Mouse (Mus musculus) brain, embryonic 14.5 days (tissue): ENCODE data around the gene Pusl1. TPM values are rescaled to one million over a fixed set of nuclear protein-coding genes. Genes with fewer than 3 reads are reported as not detected.

Experiments
- DNase-seq: peaks from one replicate; pipeline ENCODE4 v3.0.0-alpha.2; 2011; ENCODE audit warnings: low read depth
- CTCF ChIP-seq: fragments of 200-500 bp; IDR thresholded peaks from 2 replicates; pipeline ENCODE4 v1.5.1; 2012; ENCODE audit warnings: inconsistent platforms, mild to moderate bottlenecking, moderate library complexity, borderline replicate concordance; ENCODE audit not compliant: insufficient read depth, insufficient read length; ENCODE audit errors: extremely low read depth
- POLR2A ChIP-seq: fragments of 200-500 bp; IDR thresholded peaks from 2 replicates; pipeline ENCODE4 v1.6.1; 2012; ENCODE audit warnings: mild to moderate bottlenecking, inconsistent platforms, borderline replicate concordance; ENCODE audit not compliant: poor library complexity, insufficient read depth, insufficient read length, severe bottlenecking; ENCODE audit errors: extremely low read depth
- polyA plus RNA-seq: library from polyadenylated mRNA; depleted of rRNA; stranded (reverse); fragments of >200 nt; gene quantifications from 2 replicates; pipeline ENCODE4 v1.2.3, GENCODE M21; 2012

The Pusl1 gene
- polyA plus RNA-seq, 1 experiment, result 75.1 TPM

DNA sequence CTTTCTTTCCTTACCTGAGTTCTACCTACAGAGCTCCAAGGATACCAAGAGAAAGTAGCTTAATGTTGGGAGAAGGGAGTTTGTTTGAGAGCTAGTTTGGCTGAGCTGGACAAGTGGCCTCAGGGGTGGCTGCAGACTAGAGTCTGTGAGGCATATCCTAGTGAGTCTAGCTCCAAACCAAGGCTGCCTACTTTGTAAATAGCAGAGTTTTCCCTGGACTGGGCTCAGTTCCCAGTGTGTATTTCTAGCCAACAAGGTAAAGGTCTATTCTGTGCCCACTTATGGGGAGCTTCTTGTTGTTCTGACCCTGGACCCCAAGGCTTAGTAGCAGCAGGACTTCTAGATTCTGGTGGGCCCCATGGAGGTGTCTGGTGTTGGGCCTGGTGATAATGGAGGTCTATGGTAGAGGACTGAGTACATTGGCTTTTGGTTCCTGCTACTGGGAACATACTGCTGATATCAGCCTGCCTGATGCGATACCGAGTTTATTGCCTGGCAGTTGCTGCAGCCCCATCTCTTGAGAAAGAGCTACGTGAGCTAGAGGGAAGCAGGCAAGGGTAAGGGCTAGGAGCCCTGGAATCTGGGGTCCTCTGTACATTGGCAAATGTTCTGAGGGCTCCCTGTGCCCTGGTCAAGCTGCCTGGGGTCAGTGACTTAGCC, 41.7 kb downstream of the Pusl1 start:
- no peak for TF ChIP-seq CTCF
- DNase-seq, result no peak

DNA sequence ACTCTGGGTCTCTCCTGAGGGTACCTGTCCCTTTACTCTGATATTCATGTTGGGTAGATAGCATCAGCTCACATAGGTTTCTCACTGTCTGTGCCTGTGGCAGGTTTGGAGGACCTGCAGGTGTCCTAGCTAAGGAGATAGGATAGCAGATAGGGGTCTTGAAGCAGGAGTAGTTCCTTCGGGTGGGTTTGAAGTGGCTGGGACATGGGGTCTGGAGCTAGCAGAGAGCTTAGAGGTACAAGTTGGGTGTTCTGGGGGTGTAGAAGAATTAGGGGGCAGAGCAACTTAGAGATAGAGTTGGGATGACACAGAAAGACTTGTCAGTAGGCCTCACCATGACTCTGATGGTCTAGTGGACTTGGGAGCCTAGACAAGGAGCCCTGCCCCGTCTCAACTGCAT, 42.2 kb downstream of the Pusl1 start:
- TF ChIP-seq POLR2A, result no peak
- TF ChIP-seq CTCF, result no peak
- no peak for DNase-seq

DNA sequence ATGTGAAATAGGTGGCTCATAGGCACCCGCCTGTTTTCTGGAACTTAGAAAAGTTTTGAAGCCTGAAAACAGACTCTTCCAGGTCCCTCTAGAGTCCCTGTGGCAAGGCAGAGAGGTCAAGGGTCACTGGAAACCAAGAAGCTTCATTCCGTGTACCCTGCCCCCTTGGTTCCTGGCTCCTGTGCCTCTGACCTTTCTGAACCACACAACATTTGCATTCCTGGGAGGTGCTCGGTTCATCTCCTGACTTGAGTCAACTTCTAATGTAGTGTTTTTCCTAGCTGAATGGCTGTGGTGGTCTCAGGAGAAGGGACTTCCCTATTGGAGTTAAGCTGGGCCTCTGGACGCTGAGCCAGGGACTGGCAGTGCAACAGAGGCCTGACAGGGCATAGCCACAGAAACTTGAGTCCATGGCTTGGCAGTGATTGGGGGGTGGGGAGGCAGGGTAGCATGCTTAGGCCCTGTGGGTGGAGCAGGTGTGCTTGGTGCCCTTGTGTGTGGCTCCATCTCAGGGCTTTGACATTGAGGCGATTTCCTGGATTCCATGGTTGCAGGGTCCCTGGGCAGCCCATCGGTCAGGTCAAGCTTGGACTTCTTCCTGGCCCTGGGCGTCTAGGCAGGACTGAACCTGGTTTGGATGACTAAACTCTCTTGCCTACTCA, 43.0 kb downstream of the Pusl1 start:
- TF ChIP-seq POLR2A (no peak), CTCF (no peak)
- no peak for DNase-seq

DNA sequence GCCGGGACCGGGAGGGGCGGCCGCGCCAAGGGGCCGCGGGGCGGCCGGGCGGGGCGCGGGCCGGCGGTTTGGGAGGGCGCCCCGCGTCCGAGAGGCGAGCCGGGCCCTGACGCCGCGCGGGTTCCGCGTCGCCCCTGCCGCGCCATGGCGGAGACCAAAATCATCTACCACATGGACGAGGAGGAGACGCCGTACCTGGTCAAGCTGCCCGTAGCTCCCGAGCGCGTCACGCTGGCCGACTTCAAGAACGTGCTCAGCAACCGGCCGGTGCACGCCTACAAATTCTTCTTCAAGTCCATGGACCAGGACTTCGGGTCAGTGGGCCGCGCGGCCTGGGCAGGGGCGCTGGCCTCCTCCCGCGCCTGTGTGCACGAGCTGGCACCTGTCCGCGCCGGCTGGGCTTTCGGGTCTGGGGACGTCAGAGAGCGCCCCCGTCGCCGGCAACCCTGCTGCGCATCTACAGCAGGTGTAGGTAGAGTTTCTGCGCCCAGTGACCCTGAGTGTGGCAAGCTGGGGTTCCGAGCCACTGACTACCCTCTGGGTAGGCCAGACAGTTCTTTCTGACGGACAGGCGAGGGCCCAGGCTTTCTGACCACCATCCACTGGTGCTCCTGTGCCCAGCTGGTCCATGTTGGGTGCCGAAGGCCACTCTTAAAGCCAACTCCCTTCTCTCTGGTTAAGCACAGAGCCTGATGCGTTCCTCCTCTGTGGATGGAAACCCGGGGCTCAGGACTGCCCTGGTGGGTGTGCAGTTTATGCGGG, 43.8 kb downstream of the Pusl1 start:
- TF ChIP-seq POLR2A (no peak), CTCF (no peak)
- DNase-seq, result peak; percentile 65

DNA sequence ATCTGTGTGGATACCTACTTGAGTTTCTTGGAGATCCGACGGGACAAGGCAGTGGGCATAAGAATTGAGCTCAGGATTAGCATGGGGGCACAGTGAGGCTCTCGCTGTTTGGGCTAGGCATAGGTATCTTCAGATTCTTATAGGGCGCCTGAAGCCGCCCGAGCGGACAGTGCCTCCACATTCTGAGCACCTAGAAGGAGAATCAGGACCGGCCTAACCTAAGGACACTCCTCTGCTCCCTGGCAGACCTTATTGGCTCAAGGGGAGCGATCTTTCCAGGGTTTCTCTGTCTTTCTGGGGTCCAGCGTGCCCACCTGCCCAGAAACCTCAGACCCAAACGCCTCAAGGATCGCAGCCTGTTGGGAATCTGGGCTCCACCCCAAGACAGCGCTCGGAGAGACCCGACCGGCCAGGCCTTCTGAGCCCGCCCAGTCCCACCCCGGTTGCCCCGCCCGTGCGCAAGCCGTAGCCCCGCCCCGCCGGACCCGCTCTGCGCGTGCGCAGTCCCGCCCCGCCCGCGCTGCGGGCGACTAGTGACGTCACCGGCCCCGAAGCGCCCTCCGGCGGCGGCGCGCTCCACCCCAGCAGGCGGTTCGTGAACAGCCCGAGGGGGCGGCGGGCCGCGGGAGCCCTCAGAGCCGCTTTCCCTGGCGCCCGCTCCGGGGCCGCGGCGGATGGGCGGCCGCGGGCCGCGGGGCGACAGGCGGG, 44.6 kb downstream of the Pusl1 start, which contains the start of gene Dvl1:
Dvl1 (plus strand) TSS at position 532 of the 708 bp plus-strand sequence.
- peak; percentile 95 for DNase-seq
- peak; percentile 39; the same call in 1 of the 2 replicates for TF ChIP-seq CTCF
- TF ChIP-seq POLR2A, result peak; percentile 76

DNA sequence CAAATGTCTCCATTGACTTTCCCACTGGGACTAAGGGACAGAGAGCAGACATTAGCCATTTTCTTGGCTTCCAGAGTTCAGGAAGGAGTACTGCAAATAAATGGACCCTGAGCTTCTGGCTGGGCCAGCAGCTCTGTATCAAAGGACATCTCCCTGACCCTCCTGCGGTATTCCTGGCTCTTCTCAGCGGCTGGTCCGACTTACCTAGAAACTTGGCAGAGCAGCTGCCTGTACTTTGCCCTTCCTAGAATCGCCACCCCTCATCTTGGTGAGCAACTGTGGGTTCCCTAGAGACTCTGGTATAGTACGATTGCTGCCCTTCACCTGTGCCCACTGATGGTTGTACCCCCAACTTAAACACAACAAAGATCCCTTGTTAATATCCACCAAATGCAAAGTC, 48.4 kb downstream of the Pusl1 start:
- no peak for TF ChIP-seq POLR2A
- no peak for TF ChIP-seq CTCF
- no peak for DNase-seq

DNA sequence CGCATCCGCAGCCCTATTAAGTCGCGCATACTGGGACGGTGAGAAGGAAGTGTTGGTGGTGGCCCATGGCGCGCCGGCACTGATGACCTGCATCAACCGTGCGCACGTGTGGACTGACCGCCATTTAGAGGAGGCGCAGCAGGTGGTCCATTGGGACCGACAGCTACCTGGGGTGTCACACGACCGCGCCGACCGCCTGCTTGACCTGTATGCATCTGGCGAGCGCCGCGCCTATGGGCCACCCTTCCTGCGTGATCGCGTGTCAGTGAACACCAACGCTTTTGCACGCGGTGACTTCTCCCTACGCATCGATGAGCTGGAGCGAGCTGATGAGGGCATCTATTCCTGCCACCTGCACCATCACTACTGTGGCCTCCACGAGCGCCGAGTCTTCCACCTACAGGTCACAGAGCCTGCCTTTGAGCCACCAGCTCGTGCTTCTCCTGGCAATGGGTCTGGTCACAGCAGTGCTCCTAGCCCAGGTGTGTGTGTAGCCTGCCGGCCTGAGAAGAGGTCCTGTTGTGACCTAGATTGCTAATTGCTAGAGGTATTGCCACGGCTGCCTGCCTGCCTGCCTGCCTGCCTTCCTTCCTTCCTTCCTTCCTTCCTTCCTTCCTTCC, 49.8 kb downstream of the Pusl1 start:
- DNase-seq, result no peak
- TF ChIP-seq POLR2A (no peak), CTCF (no peak)

DNA sequence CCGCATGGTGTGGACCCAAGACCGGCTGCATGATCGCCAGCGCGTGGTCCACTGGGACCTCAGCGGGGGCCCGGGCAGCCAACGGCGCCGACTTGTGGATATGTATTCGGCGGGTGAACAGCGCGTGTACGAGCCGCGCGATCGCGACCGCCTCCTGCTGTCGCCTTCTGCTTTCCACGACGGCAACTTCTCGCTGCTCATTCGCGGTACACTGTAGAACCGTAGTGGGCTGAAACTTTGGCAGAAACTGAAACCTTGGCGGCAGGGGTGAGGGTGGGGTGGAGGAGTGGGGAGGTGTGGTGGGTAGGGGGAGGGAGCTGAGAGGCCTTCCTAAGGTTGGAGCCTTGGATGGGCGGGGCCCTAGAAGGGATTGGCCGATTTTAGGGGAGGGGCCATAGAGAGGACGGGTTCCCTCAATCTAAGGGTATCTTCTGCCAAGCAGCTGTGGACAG, 50.6 kb downstream of the Pusl1 start:
- TF ChIP-seq CTCF, result 0 out of 2 replicates have a peak, but pooled peaks have one; percentile 12
- no peak for TF ChIP-seq POLR2A
- peak; percentile 43 for DNase-seq

DNA sequence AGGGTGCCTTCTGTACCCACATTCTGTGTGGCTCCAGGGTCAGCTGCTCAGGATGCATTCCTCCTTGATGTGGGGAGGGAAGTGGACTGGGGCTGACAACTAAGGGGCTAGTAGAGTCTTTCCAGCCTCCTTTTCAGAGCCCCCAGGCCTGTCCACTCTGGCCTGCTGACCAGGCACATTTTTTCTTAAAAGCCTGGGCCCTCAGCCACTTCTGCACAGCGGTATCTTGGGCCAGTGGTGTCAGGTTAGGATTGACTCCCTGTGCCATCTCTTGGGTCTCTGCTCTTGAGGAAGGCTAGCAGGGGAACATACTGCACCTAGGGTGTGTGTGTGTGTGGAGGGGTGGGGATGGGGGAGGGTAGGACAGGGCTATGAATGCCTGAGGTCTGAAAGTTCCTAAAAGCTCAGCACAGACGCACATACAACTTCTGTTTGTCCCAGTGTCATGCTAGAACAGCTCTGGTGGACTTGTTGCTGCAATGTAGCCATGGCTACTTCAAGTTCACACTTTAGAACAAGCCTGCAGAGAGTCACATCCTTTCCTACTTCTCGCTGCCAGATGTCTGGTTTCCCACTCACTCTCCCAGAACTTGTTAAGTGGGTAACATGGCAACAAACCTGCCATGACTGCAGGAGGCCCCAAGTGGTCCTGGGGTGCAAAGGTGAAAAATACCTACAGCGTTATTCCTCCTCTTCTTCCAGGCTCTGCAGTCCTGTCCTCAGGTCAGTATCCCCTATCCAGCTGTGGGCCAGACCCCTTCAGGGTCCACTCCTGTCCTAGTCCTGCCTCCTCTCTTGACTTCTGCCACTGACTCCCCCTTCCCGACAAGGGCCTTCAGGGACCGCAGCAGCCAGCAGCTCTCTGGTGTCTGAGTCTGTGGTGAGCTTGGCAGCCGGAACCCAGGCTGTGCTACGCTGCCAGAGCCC, 51.2 kb downstream of the Pusl1 start:
- DNase-seq, result no peak
- TF ChIP-seq POLR2A (no peak), CTCF (no peak)

DNA sequence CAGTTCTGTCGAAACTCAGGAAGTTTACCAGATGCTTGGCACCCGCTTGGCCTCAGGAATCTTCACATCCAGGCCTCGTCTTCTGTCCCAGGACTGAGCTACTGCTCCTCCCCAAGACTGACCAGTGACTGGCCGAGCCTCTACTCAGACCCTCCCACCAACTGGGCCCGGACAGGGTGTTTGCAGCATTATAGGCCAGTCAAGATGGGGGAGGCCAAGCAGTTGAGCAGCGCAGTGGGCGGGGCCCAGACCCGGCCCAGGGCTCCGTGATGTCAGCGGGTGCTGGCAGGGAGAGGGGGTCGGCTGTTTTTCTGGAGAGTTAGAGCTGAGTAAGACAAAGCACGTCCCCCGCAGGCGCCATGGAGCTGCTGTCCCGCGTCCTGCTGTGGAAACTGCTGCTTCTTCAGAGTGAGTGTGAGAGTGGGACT, 52.1 kb downstream of the Pusl1 start, which contains the start of gene Mxra8:
Mxra8 (plus strand) TSS at position 198 of the 428 bp plus-strand sequence.
- TF ChIP-seq CTCF (no peak), POLR2A (no peak)
- peak; percentile 69 for DNase-seq
